Mouse (Mus musculus) ES-Bruce4 (cell line): ENCODE measurements around the gene Lpcat3.

Experiments
- CTCF ChIP-seq: IDR thresholded peaks from one replicate; pipeline ENCODE4 v1.8.1; 2011; ENCODE audit warnings: low read depth, low read length
- EP300 ChIP-seq: IDR thresholded peaks from 2 replicates; pipeline ENCODE4 v1.6.1; 2011; ENCODE audit warnings: low read depth, low read length; ENCODE audit not compliant: insufficient read depth
- POLR2A ChIP-seq: IDR thresholded peaks from one replicate; pipeline ENCODE4 v1.8.1; 2011; ENCODE audit warnings: low read length; ENCODE audit not compliant: insufficient read depth

DNA sequence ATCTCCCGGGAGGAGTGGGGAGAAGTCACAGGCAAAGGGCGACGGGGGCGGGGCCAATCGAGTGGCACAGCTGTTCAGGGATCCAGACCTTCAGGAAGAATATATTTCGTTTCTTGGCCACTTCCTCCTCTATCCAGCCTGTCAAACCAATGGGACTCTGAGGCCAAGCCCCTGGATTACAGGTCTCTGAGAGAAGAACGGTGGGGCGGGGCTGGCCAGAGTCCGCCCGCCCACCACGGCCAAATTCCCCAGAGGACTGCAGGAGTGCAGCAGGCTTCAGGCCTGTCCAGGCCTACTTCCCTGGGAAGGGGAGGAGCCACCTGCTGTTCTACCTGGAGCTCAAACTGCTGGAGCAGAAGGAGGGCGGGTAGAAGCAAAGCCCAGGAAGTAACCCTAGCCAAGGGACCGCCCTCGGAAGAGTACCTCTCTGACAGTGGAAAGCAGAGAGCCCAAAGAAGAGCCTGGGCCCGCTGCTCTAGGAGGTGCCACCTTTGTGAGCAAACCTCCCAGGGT, 75.7 kb downstream of the Lpcat3 start, which contains the start of gene Ptpn6:
- TF ChIP-seq CTCF (no peak), POLR2A (no peak), EP300 (no peak)
